Mouse (Mus musculus): ENCODE data around the gene Ahcyl1.

Ahcyl1 gene

GRCm38 (mm10) chr3:107688236-107688635, 8.1 kb downstream of the Ahcyl1 start:
- DNase-seq (ENCODE audit: low read depth, low spot score): no peak
- Histone ChIP-seq H3K27me3 (ENCODE audit: control insufficient read depth, insufficient read depth, low read length, poor library complexity, severe bottlenecking) (no peaks in the 10 kb centered on the region), H3K36me3 (ENCODE audit: control insufficient read depth, insufficient read depth, low read length, poor library complexity, severe bottlenecking) (no peaks in the 10 kb centered on the region)

GRCm38 (mm10) chr3:107686276-107686977, 9.9 kb downstream of the Ahcyl1 start:
- Histone ChIP-seq H3K27me3 (ENCODE audit: control insufficient read depth, insufficient read depth, low read length, poor library complexity, severe bottlenecking) (no peaks in the 10 kb centered on the region), H3K36me3 (ENCODE audit: control insufficient read depth, insufficient read depth, low read length, poor library complexity, severe bottlenecking) (no peaks in the 10 kb centered on the region)
- no peak for DNase-seq (ENCODE audit: low read depth, low spot score)

GRCm38 (mm10) chr3:107685652-107686051, 10.7 kb downstream of the Ahcyl1 start:
- Histone ChIP-seq H3K27me3 (ENCODE audit: control insufficient read depth, insufficient read depth, low read length, poor library complexity, severe bottlenecking) (no peaks in the 10 kb centered on the region), H3K36me3 (ENCODE audit: control insufficient read depth, insufficient read depth, low read length, poor library complexity, severe bottlenecking) (no peaks in the 10 kb centered on the region)
- no peak for DNase-seq (ENCODE audit: low read depth, low spot score)

- no peak for DNase-seq (ENCODE audit: low read depth, low spot score)
- Histone ChIP-seq H3K36me3 (ENCODE audit: control insufficient read depth, insufficient read depth, low read length, poor library complexity, severe bottlenecking) (no peaks in the 10 kb centered on the region), H3K27me3 (ENCODE audit: control insufficient read depth, insufficient read depth, low read length, poor library complexity, severe bottlenecking) (no peaks in the 10 kb centered on the region)
These were observed 12.8 kb downstream of the Ahcyl1 start for GRCm38 (mm10) chr3:107683587-107683986.

GRCm38 (mm10) chr3:107680790-107681576, 15.4 kb downstream of the Ahcyl1 start:
- H3K27me3 ChIP-seq (ENCODE audit: control insufficient read depth, insufficient read depth, low read length, poor library complexity, severe bottlenecking): no peaks in the 10 kb centered on the region
- DNase-seq (ENCODE audit: low read depth, low spot score): no peak
- no peaks in the 10 kb centered on the region for H3K36me3 ChIP-seq (ENCODE audit: control insufficient read depth, insufficient read depth, low read length, poor library complexity, severe bottlenecking)

- no peaks in the 10 kb centered on the region for H3K27me3 ChIP-seq (ENCODE audit: control insufficient read depth, insufficient read depth, low read length, poor library complexity, severe bottlenecking)
- peaks cover 22% of the 10 kb centered on the region for H3K36me3 ChIP-seq (ENCODE audit: control insufficient read depth, insufficient read depth, low read length, poor library complexity, severe bottlenecking)
- no peak for DNase-seq (ENCODE audit: low read depth, low spot score)
These were observed 24.9 kb downstream of the Ahcyl1 start for GRCm38 (mm10) chr3:107671509-107671908.

- Histone ChIP-seq H3K27me3 (ENCODE audit: control insufficient read depth, insufficient read depth, low read length, poor library complexity, severe bottlenecking) (no peaks in the 10 kb centered on the region), H3K36me3 (ENCODE audit: control insufficient read depth, insufficient read depth, low read length, poor library complexity, severe bottlenecking) (peaks cover 25% of the 10 kb centered on the region)
- no peak for DNase-seq (ENCODE audit: low read depth, low spot score)
These were observed 25.9 kb downstream of the Ahcyl1 start for GRCm38 (mm10) chr3:107670500-107670899.

GRCm38 (mm10) chr3:107668786-107669185, 27.6 kb downstream of the Ahcyl1 start:
- Histone ChIP-seq H3K36me3 (ENCODE audit: control insufficient read depth, insufficient read depth, low read length, poor library complexity, severe bottlenecking) (peaks cover 20% of the 10 kb centered on the region), H3K27me3 (ENCODE audit: control insufficient read depth, insufficient read depth, low read length, poor library complexity, severe bottlenecking) (no peaks in the 10 kb centered on the region)
- no peak for DNase-seq (ENCODE audit: low read depth, low spot score)

GRCm38 (mm10) chr3:107667426-107667825, 28.9 kb downstream of the Ahcyl1 start:
- Histone ChIP-seq H3K36me3 (ENCODE audit: control insufficient read depth, insufficient read depth, low read length, poor library complexity, severe bottlenecking) (peaks cover 16% of the 10 kb centered on the region), H3K27me3 (ENCODE audit: control insufficient read depth, insufficient read depth, low read length, poor library complexity, severe bottlenecking) (no peaks in the 10 kb centered on the region)
- no peak for DNase-seq (ENCODE audit: low read depth, low spot score)

- H3K27me3 ChIP-seq (ENCODE audit: control insufficient read depth, insufficient read depth, low read length, poor library complexity, severe bottlenecking): no peaks in the 10 kb centered on the region
- no peak for DNase-seq (ENCODE audit: low read depth, low spot score)
- peaks cover 10% of the 10 kb centered on the region for H3K36me3 ChIP-seq (ENCODE audit: control insufficient read depth, insufficient read depth, low read length, poor library complexity, severe bottlenecking)
These were observed 31.7 kb downstream of the Ahcyl1 start for GRCm38 (mm10) chr3:107664641-107665040.

GRCm38 (mm10) chr3:107659000-107659399, 37.4 kb downstream of the Ahcyl1 start:
- H3K27me3 ChIP-seq (ENCODE audit: control insufficient read depth, insufficient read depth, low read length, poor library complexity, severe bottlenecking): no peaks in the 10 kb centered on the region
- peak; percentile 8 for DNase-seq (ENCODE audit: low read depth, low spot score)
- H3K36me3 ChIP-seq (ENCODE audit: control insufficient read depth, insufficient read depth, low read length, poor library complexity, severe bottlenecking): no peaks in the 10 kb centered on the region; the same call in 1 of the 2 replicates

GRCm38 (mm10) chr3:107656888-107657287, 39.5 kb downstream of the Ahcyl1 start:
- Histone ChIP-seq H3K27me3 (ENCODE audit: control insufficient read depth, insufficient read depth, low read length, poor library complexity, severe bottlenecking) (no peaks in the 10 kb centered on the region), H3K36me3 (ENCODE audit: control insufficient read depth, insufficient read depth, low read length, poor library complexity, severe bottlenecking) (no peaks in the 10 kb centered on the region)
- DNase-seq (ENCODE audit: low read depth, low spot score): no peak

GRCm38 (mm10) chr3:107656151-107656550, 40.2 kb downstream of the Ahcyl1 start:
- no peak for DNase-seq (ENCODE audit: low read depth, low spot score)
- Histone ChIP-seq H3K36me3 (ENCODE audit: control insufficient read depth, insufficient read depth, low read length, poor library complexity, severe bottlenecking) (no peaks in the 10 kb centered on the region), H3K27me3 (ENCODE audit: control insufficient read depth, insufficient read depth, low read length, poor library complexity, severe bottlenecking) (no peaks in the 10 kb centered on the region)

- Histone ChIP-seq H3K27me3 (ENCODE audit: control insufficient read depth, insufficient read depth, low read length, poor library complexity, severe bottlenecking) (no peaks in the 10 kb centered on the region), H3K36me3 (ENCODE audit: control insufficient read depth, insufficient read depth, low read length, poor library complexity, severe bottlenecking) (no peaks in the 10 kb centered on the region)
- DNase-seq (ENCODE audit: low read depth, low spot score): no peak
These were observed 40.9 kb downstream of the Ahcyl1 start for GRCm38 (mm10) chr3:107655491-107655890.

GRCm38 (mm10) chr3:107654861-107655260, 41.5 kb downstream of the Ahcyl1 start:
- Histone ChIP-seq H3K27me3 (ENCODE audit: control insufficient read depth, insufficient read depth, low read length, poor library complexity, severe bottlenecking) (no peaks in the 10 kb centered on the region), H3K36me3 (ENCODE audit: control insufficient read depth, insufficient read depth, low read length, poor library complexity, severe bottlenecking) (no peaks in the 10 kb centered on the region)
- DNase-seq (ENCODE audit: low read depth, low spot score): no peak
